Mouse (Mus musculus) thymus, adult 18-20 months (tissue): ENCODE results near the gene Mepce.
A peak's percentile ranks its signal among the peaks of the same experiment; 100 is the strongest.
"Not testable (repeated sequence)": the region's sequence is repeated elsewhere in the genome, so short reads cannot be mapped to it uniquely, and the experiment has no call there.

Experiments used
- DNase-seq, 2 experiments: peaks; one replicate each; pipeline ENCODE4 v3.0.0; 2022; ENCODE audit warnings: mixed read lengths in 2 of 2

The Mepce gene

DNA sequence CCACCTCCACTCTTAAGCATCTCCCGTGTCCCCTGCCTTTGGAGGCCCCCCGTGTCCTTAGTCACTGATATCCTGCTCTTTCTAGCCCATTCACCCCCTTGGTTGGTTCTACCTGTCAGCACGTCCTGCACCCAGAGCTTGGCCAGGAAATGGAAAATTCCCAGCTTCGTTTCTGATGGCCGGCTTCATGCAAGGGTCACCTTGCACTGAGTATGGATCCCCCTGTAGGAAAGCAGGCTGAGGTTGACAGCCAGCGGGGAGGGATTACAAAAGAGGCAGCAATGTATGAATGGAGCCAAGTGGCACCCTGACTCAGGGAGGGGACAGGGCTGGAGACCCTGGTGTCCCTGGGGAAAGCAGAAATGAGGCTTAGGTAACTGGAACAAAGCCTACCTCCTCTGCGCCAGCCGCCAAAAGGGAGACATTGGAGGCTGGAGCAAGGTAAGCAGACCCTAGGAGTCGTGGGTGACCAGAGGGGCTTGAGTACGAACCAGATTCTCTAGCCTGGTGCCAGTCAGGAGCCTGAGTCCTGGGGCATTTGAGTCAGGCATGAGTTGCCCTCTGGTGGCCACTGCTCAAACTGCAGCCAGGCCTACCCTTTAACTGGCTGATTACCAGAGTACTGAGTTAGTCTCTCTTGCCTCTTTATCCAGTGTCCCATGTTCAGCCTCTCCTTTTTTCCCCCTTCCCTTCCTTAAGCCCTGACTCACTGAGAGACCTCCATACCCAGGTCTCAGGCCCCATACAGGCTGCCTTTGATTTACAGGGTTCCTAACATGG lies 30.4 kb downstream of the Mepce start:
- DNase-seq: peak; percentile 62 to 70

DNA sequence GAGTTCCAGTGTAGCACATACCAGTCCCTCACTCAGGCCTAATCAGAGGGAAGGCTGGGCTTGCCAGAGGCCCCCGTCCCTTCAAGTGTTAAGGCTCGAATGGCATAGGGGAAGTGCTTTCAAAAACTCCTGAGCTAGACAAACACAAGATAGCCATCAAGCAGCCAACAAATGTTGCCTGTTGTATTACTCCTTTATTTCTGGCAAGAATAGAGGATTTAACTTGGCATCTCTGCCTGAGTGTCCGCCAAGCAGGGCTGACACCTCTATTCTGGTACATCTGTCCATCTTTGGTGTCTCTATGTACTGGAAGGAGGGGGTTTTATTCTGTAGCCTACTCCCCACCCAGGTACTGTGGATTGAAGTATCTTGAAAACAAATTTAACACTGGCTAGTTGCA lies 31.3 kb downstream of the Mepce start:
- DNase-seq: no peak

DNA sequence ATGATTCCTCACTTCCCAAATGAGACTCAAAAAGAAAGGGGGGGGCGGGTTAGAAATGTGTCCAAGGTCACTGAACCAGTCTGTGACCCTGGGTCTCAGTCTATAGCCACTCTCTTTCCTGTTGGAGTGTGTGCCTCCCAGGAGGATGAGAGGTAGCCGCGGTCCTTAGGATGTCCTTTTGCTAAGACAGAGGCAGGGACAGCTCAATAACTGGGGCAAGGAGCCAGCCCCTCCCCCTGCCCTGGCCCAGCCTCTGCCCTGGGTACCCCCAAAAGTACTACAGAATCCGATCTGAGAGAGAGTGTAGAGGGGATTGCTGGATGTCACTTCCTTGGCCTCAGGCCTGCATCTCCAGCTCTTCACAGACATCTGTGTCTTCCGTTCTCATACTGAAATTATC lies 32.0 kb downstream of the Mepce start:
- no peak for DNase-seq

DNA sequence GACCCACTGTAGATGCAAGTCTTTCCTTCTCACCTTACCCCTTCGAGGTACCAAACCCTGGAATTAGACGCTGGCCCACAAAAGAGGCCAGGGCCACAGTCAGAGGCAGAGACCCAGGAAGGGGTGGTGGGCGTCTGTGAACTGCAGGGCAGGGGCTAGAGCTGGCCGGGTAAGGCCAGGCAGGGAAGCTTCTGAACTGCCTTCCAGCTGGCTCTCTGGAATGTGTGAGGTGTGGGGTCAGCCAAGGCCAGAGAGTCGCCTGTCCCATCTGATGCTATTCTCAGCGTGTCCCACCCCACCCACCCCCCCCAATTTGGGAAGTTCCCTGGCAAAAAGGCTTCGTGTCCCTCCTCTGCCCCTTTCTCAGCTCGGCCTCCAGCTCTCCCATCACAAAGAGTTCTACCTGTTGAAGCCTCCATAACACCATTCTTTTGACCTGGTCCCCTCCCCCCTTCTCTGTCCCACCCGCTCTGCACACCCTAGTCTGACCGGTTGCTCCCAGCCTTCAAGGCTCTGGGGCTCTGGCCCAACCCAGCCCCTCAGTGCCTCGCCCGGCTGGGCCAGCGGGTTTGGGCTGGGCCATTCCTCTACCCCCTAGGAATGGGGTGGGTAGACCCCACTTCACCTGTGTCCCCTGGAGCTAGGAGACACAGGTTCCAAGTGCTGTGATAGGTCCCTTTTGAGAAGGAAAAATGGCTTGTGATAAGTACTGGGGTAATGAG lies 34.2 kb downstream of the Mepce start:
- no peak for DNase-seq

DNA sequence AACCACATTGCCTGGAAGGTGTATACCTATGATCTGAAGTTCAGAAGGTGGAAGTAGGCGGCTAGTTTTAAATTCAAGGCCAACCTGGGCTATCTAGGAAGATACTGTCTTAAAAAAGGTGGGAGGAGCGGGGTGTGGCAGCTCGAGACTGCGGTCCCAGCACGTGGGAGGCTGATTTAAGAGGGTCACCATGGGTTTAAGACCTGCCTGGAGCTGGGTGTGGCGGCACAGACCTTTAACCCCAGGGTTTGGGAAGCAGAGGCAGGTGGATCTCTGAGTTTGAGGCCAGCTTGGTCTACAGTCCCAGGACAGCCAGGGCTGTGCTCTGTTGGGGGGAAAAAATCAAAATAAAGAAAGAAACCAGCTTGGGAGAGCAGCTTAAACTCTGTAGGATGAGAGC lies 35.5 kb downstream of the Mepce start:
- no peak for DNase-seq

DNA sequence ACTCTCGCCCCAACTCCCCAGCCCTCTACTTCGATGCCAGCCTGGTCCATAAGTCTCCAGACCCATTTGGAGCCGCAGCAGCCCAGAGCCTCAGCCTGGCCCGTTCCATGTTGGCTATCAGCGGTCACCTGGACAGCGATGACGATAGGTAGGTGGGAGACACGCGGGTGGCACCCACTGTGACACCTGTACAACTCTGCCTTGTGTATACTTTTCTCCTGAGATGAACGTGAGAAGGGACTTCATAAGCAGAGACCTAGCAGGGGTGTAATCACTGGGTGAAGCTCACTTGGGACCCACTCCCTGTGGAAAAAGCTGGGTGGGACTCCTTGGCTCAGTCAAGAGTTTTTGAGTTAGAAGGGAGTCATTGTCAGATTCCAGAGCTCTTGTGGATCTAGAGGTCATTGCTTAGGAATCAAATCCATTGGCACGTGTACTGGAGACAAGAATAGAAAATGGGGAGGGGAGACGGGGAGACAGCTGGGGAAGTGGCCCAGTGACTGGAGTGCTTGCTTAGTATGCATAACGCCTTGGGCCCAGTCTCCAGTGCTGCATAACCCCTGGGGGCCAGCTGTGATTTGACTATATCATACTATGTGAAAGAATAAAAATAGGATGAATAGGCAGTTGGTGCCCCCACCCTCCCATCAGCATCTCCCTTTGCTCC lies 36.1 kb downstream of the Mepce start:
- no peak for DNase-seq

DNA sequence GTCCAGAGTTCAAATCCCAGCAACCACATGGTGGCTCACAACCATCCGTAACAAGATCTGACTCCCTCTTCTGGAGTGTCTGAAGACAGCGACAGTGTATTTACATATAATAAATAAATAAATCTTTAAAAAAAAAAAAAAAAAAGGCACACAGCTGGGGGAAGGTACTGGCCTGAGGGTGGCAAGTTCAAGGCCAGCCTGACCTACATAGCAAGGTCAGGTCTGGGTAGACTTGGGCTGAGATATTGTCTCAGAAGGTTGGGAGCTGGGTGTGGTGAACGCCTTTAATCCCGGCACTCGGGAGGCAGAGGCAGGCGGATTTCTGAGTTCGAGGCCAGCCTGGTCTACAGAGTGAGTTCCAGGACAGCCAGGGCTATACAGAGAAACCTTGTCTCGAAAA lies 37.2 kb downstream of the Mepce start:
- not testable (repeated sequence) for DNase-seq

DNA sequence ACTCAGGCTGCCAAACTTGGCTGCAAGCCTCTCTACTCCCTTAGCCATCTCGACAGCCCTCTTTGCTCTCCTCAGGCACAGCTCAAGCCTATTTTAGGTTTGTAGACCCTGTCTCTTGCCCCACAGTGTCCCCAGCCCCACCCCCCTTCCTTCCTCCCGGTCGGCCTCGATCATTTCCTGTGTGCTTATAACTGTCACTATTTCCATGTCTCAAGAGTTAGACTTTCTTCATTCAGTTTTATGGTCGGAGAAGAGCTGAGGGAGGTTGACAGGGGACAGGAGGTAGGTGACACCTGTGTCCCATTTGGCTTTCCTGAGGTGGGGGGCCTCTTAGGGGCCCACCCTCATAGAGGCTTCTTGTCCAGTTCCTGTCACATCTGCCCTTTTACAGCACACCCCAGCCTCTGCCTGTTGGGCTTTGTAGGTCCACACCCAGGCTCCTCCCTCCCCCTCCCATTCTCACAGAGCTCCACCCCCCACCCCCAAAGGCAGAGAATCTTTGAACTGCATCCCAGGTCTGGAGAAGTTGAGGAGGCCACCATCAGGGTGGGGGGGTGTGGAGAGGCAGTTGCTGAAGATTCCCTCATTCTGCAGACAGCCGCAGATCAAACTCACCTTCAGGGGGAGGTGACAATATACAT lies 38.1 kb downstream of the Mepce start:
- peak; percentile 46 to 67 for DNase-seq

DNA sequence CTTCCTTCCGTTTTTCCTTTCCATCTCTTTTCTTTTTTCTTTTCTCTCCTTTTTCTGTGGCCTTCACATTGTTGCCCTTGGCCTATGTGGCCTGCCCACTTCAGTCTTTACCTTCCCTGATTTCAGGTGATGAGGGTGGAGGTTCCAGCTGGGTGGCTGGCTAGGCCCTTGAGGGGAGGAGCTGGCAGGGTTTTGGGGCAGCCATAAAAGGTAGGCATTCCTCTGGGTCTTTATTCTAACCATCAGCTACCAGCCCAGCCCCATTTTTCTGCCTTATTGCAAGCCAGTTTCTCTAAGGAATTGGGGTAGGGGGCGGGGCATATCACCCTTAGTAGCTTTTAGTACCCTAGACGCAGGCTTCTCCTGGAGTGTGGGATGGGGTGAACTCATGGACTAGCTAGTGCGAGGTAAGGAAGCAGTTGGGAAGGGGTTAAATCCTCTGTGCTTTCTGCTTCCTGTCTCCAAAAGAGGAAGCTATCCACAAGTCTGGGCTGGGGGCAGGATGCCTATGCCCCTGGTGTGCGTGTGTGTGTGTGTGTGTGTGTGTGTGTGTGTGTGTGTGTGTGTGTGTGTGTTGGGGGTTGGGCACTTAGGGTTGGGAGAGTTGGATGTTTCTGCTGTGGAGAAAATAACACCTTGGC lies 39.2 kb downstream of the Mepce start:
- DNase-seq: peak; percentile 26 to 57

DNA sequence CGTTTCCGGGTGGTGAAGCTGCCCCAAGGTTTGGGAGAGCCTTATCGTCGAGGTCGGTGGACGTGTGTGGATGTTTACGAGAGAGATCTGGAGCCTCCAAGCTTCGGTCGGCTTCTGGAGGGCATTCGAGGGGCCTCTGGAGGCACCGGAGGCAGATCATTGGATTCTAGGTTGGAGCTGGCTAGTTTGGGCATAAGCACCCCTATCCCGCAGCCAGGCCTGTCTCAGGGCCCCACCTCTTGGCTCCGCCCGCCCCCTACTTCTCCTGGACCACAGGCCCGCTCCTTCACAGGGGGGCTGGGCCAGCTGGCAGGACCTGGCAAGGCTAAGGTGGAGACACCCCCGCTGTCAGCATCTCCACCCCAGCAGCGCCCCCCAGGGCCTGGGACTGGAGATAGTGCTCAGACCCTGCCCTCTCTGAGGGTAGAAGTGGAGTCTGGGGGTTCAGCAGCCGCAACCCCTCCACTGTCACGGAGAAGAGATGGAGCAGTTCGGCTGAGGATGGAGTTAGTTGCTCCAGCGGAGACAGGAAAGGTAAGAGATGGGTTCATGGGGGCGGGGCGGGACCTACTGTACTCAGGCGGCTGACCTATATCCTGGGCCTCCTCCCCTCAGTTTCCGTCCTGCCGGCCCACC lies 40.0 kb downstream of the Mepce start:
- peak; percentile 78 to 84 for DNase-seq

DNA sequence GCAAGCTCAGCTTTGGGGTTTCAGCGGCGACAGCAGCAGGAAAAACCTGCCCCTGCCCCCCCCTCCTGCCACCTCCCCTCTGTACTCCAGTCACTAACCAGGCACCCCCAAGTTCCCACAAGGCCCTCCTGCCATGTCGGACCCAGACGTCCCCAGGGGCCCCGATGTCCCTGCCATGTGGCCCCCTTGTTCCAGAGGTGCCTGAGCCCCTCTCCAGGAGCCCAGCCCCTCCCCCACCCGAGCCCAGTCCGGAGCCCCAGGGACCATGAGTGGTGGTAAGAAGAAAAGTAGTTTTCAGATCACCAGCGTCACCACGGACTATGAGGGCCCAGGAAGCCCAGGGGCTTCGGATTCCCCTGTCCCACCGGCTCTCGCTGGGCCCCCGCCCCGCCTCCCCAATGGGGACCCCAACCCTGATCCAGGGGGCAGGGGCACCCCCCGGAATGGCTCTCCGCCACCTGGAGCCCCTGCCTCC lies 40.6 kb downstream of the Mepce start:
- peak in 1 of 2 experiments; percentile 49 for DNase-seq

DNA sequence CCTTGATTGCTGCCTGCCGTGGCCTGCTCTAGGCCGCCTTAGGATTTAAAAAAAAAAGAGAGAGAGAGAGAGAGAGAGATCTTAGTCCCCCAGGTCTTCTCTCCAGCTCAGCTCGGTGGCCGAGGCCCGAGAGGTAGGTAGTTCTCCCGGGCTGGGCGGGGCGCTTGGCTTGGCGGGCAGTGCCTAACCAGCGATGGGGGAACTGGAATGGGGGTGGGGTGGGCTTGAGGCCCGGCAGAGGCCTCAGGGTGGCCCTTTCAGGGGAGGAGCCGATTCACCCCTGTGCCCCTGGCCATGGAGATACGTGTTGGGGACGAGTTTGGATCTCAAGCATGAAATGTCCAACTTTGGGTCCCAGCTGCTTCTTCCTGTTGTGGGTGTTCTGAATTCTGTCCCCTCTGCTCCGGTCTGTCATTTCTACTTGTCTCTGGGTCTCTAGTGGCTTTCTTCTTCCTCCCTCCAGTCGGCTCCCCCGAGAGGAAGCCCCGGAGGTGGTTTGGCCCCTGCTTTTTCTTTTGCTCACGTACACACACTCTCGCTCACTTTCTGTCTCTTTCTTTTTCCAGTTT lies 41.1 kb downstream of the Mepce start:
- peak; percentile 55 to 67 for DNase-seq

DNA sequence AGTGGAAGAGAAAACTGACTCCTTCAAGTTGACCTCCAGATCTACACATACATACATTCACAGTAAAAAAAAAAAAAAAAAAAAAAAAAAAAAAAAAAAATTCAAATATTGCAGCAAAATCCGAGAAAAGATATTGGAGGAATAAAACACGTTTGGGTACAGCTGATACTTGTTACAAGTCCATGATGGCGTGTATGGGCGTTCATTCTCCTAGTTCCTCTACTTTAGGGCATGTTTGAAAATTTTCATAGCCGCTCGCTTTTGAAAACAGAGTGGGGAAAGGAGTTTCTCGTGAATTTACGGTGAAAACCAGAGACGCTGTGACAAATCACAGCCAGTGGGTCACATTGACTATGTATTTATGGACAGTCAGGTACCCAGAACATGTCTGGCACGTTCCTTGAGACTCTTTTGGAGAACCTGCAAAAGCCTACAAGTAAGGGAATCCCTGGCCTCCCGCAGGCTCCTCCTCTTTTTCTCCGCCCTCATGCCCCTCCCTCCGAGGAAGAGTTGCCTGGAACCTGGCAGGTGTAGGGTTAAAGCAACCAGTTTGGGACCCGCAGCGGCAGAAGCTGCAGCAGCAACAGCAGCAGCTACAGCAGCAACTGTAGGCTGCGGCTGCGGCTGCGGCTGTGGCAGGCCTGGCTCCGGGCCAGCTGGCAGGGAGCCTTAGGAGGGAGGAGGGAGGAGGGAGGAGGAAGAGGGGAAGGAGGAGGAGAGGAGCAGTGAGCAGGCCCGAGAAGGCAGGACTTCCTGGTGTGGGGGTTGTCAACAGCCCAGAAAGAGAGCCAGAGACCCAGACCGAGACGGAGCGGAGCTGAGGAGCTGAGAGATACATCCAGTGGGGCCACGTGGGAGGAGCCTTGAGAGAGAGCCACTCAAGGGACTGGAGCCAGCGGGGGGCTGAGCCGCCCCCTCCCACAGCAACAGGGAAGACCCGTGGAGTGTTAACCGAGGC lies 42.0 kb downstream of the Mepce start, which contains the start of gene Tsc22d4:
TSS of gene Tsc22d4 (plus strand) at position 517 of the 958 bp plus-strand sequence.
- DNase-seq: peak; percentile 95 to 97

DNA sequence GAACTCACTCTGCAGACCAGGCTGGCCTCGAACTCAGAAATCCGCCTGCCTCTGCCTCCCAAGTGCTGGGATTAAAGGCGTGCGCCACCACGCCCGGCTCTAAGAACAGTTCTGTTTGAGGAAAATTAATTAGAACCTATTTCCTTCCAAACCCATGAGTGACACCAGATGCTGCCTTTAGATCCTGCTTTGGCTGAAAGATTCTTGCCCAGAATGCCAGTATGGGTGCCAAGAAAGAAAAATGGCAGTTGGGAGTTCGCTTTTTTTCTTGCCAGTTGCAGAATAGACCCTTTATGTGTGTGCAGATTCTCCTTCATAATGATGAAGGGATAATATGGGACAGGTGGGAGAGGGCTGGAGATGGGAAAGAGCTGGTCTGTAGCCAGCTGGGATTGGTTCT lies 43.3 kb downstream of the Mepce start:
- no peak for DNase-seq

DNA sequence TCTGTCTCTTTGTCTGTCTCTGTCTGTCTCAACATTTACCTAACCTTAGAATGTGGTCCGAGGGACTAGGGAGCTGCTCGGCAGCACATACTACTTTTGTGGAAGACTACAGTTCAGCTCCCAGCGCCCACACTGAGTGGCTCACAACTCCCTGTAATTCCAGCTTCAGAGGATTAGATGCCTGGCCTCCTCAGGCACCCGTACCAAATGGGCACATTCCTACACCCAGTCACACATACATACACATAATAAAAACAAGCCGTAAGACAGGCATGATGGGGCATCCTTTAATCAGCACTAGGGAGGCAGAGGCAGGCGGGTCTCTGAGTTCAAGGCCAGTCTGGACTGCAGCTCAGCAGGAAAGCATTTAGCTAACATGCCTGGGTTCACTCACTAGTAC lies 44.6 kb downstream of the Mepce start:
- no peak for DNase-seq

DNA sequence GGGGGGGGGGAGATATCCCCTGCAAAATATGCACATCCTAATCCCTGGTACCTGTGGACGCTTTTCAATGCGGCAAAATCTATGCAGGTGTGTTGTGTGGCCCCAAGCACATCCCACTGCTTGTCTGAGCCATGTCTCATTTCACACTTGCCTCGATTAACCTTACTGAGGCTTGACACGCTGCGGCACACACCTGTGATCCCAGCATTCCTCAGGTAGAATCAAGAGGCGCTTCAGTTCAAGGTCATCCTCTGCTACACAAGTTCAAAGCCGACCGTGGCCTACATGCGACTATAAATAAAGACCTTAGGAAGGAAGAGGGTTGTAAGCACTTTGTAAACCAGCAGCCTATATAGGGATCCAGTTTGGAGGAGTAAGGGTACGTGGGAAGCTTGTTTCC lies 45.4 kb downstream of the Mepce start:
- no peak for DNase-seq

DNA sequence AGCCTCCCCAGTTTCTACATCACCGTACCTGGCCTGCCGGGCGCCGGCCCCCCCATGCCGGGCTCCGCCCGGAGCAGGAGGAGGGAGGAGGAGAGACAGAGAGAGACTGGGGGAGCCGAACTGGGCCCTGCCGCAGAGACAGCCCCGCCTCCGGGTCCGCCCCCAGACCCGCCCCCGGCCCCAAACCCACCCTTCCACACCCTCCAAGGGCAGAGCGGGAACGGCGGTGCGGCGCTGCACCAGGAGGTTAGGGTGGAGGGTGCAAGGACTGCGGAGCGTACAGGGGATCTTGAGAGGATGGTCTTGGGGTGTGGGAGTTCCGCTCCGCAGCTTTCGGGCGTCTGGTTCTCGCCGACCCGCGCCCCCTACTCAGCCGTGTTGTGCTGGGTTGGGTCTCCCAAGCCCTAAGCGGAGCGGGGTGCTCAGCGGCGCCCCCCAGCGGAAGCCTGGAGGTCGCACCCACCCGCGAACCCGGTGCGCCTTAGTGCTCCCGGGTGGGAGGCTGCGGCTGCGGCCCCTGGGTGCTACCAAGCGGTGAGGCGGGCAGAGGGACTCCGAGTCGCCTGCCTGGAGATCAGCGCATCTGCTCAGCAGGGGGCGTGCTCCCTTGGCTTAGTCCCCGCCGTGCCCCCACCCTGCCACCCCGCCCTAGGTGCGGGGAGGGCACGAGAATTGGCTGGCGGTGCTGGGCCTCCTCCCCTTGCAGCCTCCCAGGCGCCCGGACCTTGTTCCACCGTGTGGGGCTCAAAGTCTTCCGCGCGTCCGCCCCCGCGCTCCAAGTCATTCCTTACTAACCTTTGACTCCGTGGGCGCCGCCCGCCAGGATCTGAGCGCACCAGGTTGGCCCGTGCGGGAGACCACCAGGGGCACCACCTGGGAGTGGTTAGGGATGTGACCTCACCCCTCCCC lies 46.2 kb downstream of the Mepce start, which contains the start of gene Nyap1:
TSS of gene Nyap1 (minus strand) at position 585 of the 909 bp plus-strand sequence.
- DNase-seq: peak; percentile 85 to 88

DNA sequence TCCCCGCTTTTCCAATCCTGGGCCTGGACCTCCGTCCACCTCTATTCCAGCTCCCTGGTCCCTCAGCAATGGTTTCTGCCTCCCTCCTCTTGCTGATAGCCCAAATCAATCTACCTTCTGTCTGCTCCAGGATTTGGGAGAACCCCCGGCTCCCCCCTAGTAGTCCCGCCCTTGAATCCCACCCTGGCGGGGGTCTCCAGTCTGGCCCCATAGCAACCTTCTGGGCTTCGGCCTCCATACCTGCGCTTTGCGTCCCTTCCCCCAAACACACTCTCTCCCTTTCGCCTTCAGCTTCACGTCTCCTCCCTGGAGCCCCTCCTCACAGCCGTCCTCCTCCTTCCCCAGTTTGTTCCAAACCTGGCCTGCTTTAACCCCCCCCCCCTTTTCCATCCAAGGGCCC lies 46.9 kb downstream of the Mepce start:
- DNase-seq: no peak

DNA sequence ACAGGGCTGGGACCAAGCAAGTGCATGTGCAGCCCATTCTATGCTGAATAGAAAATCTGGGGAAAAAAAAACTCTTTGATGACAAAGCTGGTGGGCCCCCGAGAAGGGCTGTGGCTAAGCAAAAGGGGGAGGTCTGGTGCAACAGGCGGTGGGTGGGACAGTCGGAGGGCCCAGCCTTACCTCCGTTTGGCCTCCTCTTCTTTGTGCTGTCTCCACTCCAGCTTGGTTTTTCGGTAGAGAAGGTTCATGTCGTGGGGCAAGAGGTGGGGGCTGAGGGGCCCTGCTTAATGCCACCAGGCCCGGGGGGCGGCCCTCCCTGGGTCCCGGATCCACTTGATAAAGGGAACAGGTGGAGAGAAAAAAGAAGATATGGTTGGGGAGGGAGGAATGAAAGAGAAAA lies 48.0 kb downstream of the Mepce start:
- DNase-seq: no peak
